Mouse (Mus musculus): Measurements from ENCODE around the gene Bach2.

- TF ChIP-seq MYOD1 (IDR thresholded peaks at IDR 0.05; ENCODE audit: control insufficient read depth, insufficient read length, low read depth) (no peak), USF1 (IDR thresholded peaks at IDR 0.05; ENCODE audit: low read depth) (no peak), CTCF (IDR thresholded peaks at IDR 0.05; ENCODE audit: control insufficient read depth, insufficient read depth, insufficient read length) (no peak), CEBPB (IDR thresholded peaks at IDR 0.05; ENCODE audit: low read depth) (no peak), MAX (IDR thresholded peaks at IDR 0.05) (peak; percentile 19), MYOG (IDR thresholded peaks at IDR 0.05; ENCODE audit: control insufficient read depth, extremely low read depth, insufficient read length) (no peak), FOSL1 (IDR thresholded peaks at IDR 0.05; ENCODE audit: insufficient read depth, low read length, poor library complexity, severe bottlenecking) (no peak)
Measured at GRCm38 (mm10) chr4:32303076-32303475, 64.5 kb downstream of the Bach2 start.

Data from C2C12 (cell line).